Mouse (Mus musculus) ES-E14 (cell line): Measurements from ENCODE around the gene Rbm47. TPM values are rescaled to one million over a fixed set of nuclear protein-coding genes. Genes with fewer than 3 reads are reported as not detected.

ENCODE experiments used
- DNase-seq: peaks from one replicate; pipeline ENCODE4 v3.0.0-alpha.2; 2013; ENCODE audit warnings: low read depth, low spot score
- H3K27ac ChIP-seq: 2 replicates; pipeline ENCODE4 v1.5.1; 2012; ENCODE audit warnings: low read depth, mild to moderate bottlenecking, low read length, moderate library complexity, mixed read lengths; ENCODE audit not compliant: poor library complexity, insufficient read depth, severe bottlenecking
- H3K36me3 ChIP-seq: 2 replicates; pipeline ENCODE4 v1.6.1; 2012; ENCODE audit warnings: mild to moderate bottlenecking, low read length, moderate library complexity, mixed read lengths; ENCODE audit not compliant: control insufficient read depth, poor library complexity, insufficient read depth, severe bottlenecking
- H3K4me1 ChIP-seq, 2 experiments: fragments of 150-350 bp in 1 of 2; sonication (generic) in 1 of 2; 2 replicates each; pipeline ENCODE4 v1.6.1; 2012; ENCODE audit warnings: low read length in 2 of 2, mild to moderate bottlenecking in 1 of 2, mixed read lengths in 1 of 2; ENCODE audit not compliant: control insufficient read depth in 2 of 2, insufficient read depth in 2 of 2, poor library complexity in 1 of 2
- H3K4me3 ChIP-seq, 2 experiments: fragments of 150-350 bp in 1 of 2; sonication (generic) in 1 of 2; 2 replicates each; pipeline ENCODE4 v1.5.1; 2012; ENCODE audit warnings: low read length in 2 of 2, low read depth in 1 of 2, mild to moderate bottlenecking in 1 of 2, mixed read lengths in 1 of 2; ENCODE audit not compliant: insufficient read depth in 1 of 2, poor library complexity in 1 of 2, severe bottlenecking in 1 of 2
- H3K9ac ChIP-seq: 2 replicates; pipeline ENCODE4 v1.6.1; 2012; ENCODE audit warnings: low read depth, mild to moderate bottlenecking, low read length, mixed read lengths; ENCODE audit not compliant: poor library complexity, insufficient read depth, severe bottlenecking
- H3K9me3 ChIP-seq: fragments of 150-350 bp; sonication (generic); 2 replicates; pipeline ENCODE4 v1.6.1; 2012; ENCODE audit warnings: low read depth, mild to moderate bottlenecking, low read length; ENCODE audit not compliant: control insufficient read depth, insufficient read depth
- CHD2 ChIP-seq: IDR thresholded peaks from 2 replicates; pipeline ENCODE4 v1.6.1; 2014; ENCODE audit warnings: mild to moderate bottlenecking, low read depth, low read length, inconsistent platforms
- HCFC1 ChIP-seq: IDR thresholded peaks from 2 replicates; pipeline ENCODE4 v1.6.1; 2012; ENCODE audit warnings: low read length, inconsistent platforms, borderline replicate concordance; ENCODE audit not compliant: insufficient read depth
- MAFK ChIP-seq: IDR thresholded peaks from 2 replicates; pipeline ENCODE4 v1.6.1; 2014; ENCODE audit warnings: mild to moderate bottlenecking, low read depth, low read length, inconsistent platforms; ENCODE audit not compliant: insufficient read depth
- ZC3H11A ChIP-seq: IDR thresholded peaks from 2 replicates; pipeline ENCODE4 v1.6.1; 2012; ENCODE audit warnings: low read depth, mild to moderate bottlenecking, inconsistent platforms, low read length, borderline replicate concordance
- ZNF384 ChIP-seq: IDR thresholded peaks from 2 replicates; pipeline ENCODE4 v1.6.1; 2012; ENCODE audit warnings: low read depth, low read length, inconsistent platforms
- in situ Hi-C, 2 experiments: fragments of 600-800 bp; cut with MboI; formaldehyde crosslinking; loops; one replicate each; pipeline ENCODE4 v1.15.1; 2025; ENCODE audit warnings: low sequenced_read_pairs in 2 of 2, inconsistent platforms in 1 of 2; ENCODE audit not compliant: unreplicated experiment in 2 of 2
- total RNA-seq: library from RNA; depleted of rRNA; stranded (reverse); fragments of 300-350 nt; gene quantifications from 2 replicates; pipeline ENCODE4 v1.2.3, GENCODE M21; 2012; rRNA removed

Rbm47 gene
- 13.4 and 21.1 TPM in 2 replicates for total RNA-seq

DNA sequence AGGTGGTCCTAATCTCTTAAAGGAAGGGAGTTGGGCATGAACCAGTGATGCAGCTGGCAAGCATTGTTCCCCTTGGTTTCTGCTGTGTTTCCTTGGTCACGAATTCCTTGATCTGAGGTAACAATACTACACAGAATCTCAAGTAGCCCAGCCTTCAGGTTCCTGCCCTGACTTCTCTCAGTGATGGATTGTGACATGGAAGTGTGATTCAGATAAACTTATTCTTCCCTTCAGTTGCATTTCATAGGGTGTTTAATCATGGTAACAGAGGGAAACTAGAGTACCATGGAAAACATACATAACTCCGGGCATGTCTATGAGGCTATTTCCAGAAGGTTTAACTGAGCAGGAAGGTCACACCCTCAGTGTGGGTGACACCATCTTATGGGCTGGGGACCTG, at the start of gene Rbm47:
Rbm47 (minus strand) TSS at position 101 of the 400 bp plus-strand sequence.
- Histone ChIP-seq H3K9ac (no peak within 1 kb of the TSS), H3K27ac (no peak within 1 kb of the TSS), H3K4me3 (no peak within 1 kb of the TSS), H3K36me3 (no peaks in the 10 kb centered on the region), H3K9me3 (no peaks in the 10 kb centered on the region), H3K4me1 (no peaks in the 10 kb centered on the region)
- in situ Hi-C loops = no loop called here
- no peak for DNase-seq
- no peak for TF ChIP-seq ZNF384
- no peak for TF ChIP-seq CHD2

- Histone ChIP-seq H3K9me3 (no peaks in the 10 kb centered on the region), H3K9ac (no peak overlapping the region), H3K27ac (no peak overlapping the region; the same call in 1 of the 2 replicates), H3K4me3 (no peak overlapping the region), H3K4me1 (peaks cover 0 to 17% of the 10 kb centered on the region in 2 experiments; a peak in 2 of 4 replicates), H3K36me3 (no peaks in the 10 kb centered on the region)
- no peak for DNase-seq
- in situ Hi-C loops = no loop called here
- TF ChIP-seq CHD2 (no peak), ZNF384 (no peak), ZC3H11A (no peak), MAFK (no peak)
Measured at GRCm38 (mm10) chr5:66220620-66221019, 47.7 kb upstream of the Rbm47 start.

DNA sequence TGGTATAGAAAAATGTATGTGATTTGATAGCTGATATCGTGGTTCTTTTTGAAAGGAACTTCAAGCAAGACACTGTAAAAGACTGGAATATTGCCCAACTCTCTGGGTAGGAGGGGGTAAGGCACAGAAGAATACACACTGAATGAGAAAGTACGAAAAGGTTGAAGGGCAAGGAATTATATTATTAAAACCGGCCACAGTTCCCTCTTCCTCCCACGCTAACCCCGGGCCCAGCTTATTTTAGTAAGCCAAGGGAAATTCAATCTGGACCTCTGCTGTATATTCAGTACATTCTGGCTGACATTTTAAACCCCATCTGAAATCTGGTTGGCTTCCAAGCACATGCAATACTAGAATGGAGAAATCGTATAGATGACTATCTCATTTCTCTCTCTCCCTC, 46.8 kb upstream of the Rbm47 start:
- no peak overlapping the region for H3K9ac ChIP-seq
- no peaks in the 10 kb centered on the region for H3K36me3 ChIP-seq
- H3K4me1 ChIP-seq = peaks cover 0 to 21% of the 10 kb centered on the region in 2 experiments; a peak in 2 of 4 replicates
- H3K9me3 ChIP-seq = no peaks in the 10 kb centered on the region
- in situ Hi-C loops = no loop called here
- no peak for DNase-seq
- no peak overlapping the region for H3K4me3 ChIP-seq
- no peak overlapping the region for H3K27ac ChIP-seq
- TF ChIP-seq MAFK (no peak), ZNF384 (no peak), ZC3H11A (no peak), CHD2 (no peak), HCFC1 (no peak)

GRCm38 (mm10) chr5:66215569-66216277, 42.8 kb upstream of the Rbm47 start:
- Histone ChIP-seq H3K36me3 (no peaks in the 10 kb centered on the region), H3K27ac (peak overlapping the region; percentile 93), H3K9ac (no peak overlapping the region), H3K4me1 (peaks cover 0 to 18% of the 10 kb centered on the region in 2 experiments; a peak in 2 of 4 replicates), H3K9me3 (no peaks in the 10 kb centered on the region), H3K4me3 (peak overlapping the region in 1 of 2 experiments; percentile 9; a peak in 1 of 4 replicates)
- DNase-seq = peak; percentile 75
- TF ChIP-seq MAFK (no peak), ZNF384 (no peak), ZC3H11A (no peak), CHD2 (no peak), HCFC1 (no peak)
- in situ Hi-C loops = no loop called here
